Mouse (Mus musculus) E14TG2a.4 (cell line): ENCODE results near the gene March8.

Experiments used
- CTCF ChIP-seq: conservative IDR thresholded peaks from 2 replicates; pipeline ENCODE4 v1.5.1; 2014; ENCODE audit warnings: low read length
- POU5F1 ChIP-seq: IDR thresholded peaks from 2 replicates; pipeline ENCODE4 v1.6.1; 2014; ENCODE audit warnings: low read length, borderline replicate concordance

GRCm38 (mm10) chr6:116418487-116418886 lies 80.7 kb downstream of the March8 start:
- TF ChIP-seq CTCF (no peak), POU5F1 (no peak)
